9 mouse cellular contexts compared by ENCODE assay signal in the genomic region with DNA sequence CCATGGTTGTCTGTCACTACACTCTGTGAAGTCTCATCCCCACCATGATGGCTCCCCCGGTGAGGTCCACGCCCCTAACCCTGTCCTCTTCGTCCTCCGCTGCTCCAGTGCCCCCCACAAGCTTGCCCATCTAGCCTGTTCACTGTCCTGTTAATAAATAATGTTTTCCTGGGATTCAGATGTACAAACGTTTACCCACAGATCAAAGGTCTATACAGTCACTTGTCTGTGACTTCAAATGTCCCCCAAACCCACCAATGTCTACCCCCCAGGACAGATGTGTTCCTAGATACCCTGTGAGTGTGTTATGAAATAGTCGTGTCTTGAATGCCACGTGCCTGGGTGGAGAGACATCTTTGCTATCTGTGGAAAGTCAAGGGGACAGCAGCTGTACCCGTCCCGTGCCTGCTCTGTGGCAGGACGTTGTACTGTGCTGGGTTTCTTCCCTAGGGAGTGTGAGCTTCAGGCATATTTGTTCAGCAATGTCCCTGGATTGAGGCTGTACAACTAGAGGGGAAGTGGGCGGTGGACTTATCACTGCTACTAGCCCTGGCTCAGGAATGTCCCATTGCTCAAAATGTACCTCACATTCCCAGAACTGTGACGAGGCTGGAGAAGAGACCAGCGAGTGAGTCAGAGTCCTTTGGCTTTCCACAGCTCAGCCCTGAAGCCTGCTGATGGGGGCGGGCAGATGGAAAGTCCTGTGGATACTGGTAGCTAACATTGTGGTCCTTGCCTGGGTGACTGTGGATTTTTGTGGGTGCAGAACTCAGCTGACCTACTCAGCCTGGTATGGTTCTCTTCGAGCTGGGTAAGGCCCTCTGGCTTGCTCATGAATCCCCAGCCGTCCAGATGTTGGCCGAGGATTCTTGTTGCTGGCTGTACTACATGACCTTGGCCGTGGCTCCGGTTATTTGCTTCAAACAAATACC. TPM values are rescaled to one million over a fixed set of nuclear protein-coding genes. Genes with fewer than 3 reads are reported as not detected.
DNase-seq lines count a peak whose midpoint lies in the region; ATAC-seq and TF ChIP-seq lines count a peak whose summit lies in the region.
"Had no signal": no experiment of that assay in that cellular context is flagged by ENCODE, and none has a peak within 500 bp of the region (broad histone marks: within the 10 kb centered on the region; RNA-seq: fewer than 3 reads in every experiment).

No protein-coding gene starts in this region.

- intact Hi-C loops in gastrocnemius, postnatal 14 days (cut with DNase I; ENCODE audit: low total_unique reads): no loop called here
- intact Hi-C loops in left cerebral cortex, adult 2 months (cut with DNase I): loop anchor here (5.0 kb wide), 2 partner anchors 145 to 190 kb away; a partner anchor contains a TSS

- no peaks in the 10 kb centered on the region for H3K36me3 ChIP-seq in heart, embryonic 11.5 days (ENCODE audit: control insufficient read depth, insufficient read depth, low read length)
- H3K36me3 ChIP-seq: lung, embryonic 15.5 days had no signal

- H3K4me1 ChIP-seq in heart, embryonic 11.5 days (ENCODE audit: control insufficient read depth, insufficient read depth, low read length): peaks cover 17% of the 10 kb centered on the region

- WGBS in heart, embryonic 11.5 days (ENCODE audit: insufficient replicate concordance): 55% methylated on average over 19 of the region's 19 CpGs

- no peak overlapping the region for H3K9ac ChIP-seq in heart, embryonic 11.5 days (ENCODE audit: low read depth, low read length)
- H3K9ac ChIP-seq: lung, embryonic 15.5 days had no signal

- peak; percentile 99 for DNase-seq in heart, adult 11 months
- DNase-seq in gastrocnemius, postnatal 14 days: peak; percentile 66
- peak; percentile 61 for DNase-seq in kidney, adult 18-20 months
- DNase-seq in lung, postnatal 14 days: peak; percentile 66
- DNase-seq in layer of hippocampus, adult 11-12 months (ENCODE audit: low spot score): no peak
- no peak for DNase-seq in left cerebral cortex, adult 2 months (ENCODE audit: extremely low spot score in 1 of 2, low spot score in 2 of 2)

- H3K9me3 ChIP-seq in heart, embryonic 11.5 days (replicated peaks; ENCODE audit: control insufficient read depth, low read length): 0 out of 2 replicates have a peak, but pooled peaks cover 3% of the 10 kb centered on the region
- H3K9me3 ChIP-seq: lung, embryonic 15.5 days had no signal

- no peak overlapping the region for H3K4me2 ChIP-seq in heart, embryonic 11.5 days
- H3K4me2 ChIP-seq: lung, embryonic 15.5 days had no signal

- no peaks in the 10 kb centered on the region for H3K27me3 ChIP-seq in heart, embryonic 11.5 days (ENCODE audit: control insufficient read depth, insufficient read depth, low read length)
- H3K27me3 ChIP-seq: lung, embryonic 15.5 days had no signal

- H3K27ac ChIP-seq in heart, embryonic 11.5 days (ENCODE audit: low read depth, low read length): no peak overlapping the region
- no peak overlapping the region for H3K27ac ChIP-seq in left cerebral cortex, adult 2 months

- H3K4me3 ChIP-seq in heart, embryonic 11.5 days (ENCODE audit: low read depth, low read length): no peak overlapping the region
- H3K4me3 ChIP-seq in left cerebral cortex, adult 2 months: no peak overlapping the region
- H3K4me3 ChIP-seq: lung, embryonic 15.5 days had no signal

- no peak; the same call in 1 of the 2 replicates for ATAC-seq in heart, embryonic 11.5 days (replicated peaks; ENCODE audit: insufficient number of reproducible peaks, low FRiP score, low TSS enrichment)
- ATAC-seq in cerebellum, adult (ENCODE audit: insufficient number of reproducible peaks, low FRiP score, low TSS enrichment): no peak

- no peak for TF ChIP-seq CTCF in left cerebral cortex, adult 2 months (IDR thresholded peaks at IDR 0.05)

RNA-seq across cellular contexts. Expression of a gene that starts 55.1 kb away (rescaled TPM):
- polyA plus RNA-seq in heart, embryonic 11.5 days (2014; fragmentation: Nextera tagmentation; extraction: Ambion mirVana): 0.04 TPM in 1 of 2 replicates, not detected in the other
- not detected for total RNA-seq in gastrocnemius, postnatal 14 days (2021)
- 10 to 100 TPM; 44.4 to 49.0 TPM for total RNA-seq in left cerebral cortex, adult 2 months (2021)

Comparison
In these comparisons a context has a peak if more than half of its experiments do, and no peak if none do; other contexts are left out.
1. DNase-seq: peak in heart, adult 11 months (single experiment), gastrocnemius, postnatal 14 days (single experiment), kidney, adult 18-20 months (single experiment) and lung, postnatal 14 days (single experiment); none in layer of hippocampus, adult 11-12 months (single experiment) and left cerebral cortex, adult 2 months (0 of 2).
2. RNA of a gene that starts 55.1 kb away (total RNA-seq): 44.4 to 49.0 TPM in left cerebral cortex, adult 2 months; not detected in gastrocnemius, postnatal 14 days; every median in the first group is over 10 times any median in the second.